Mouse (Mus musculus) forebrain, embryonic 11.5 days (tissue): ENCODE measurements around the gene Ucma. TPM values are rescaled to one million over a fixed set of nuclear protein-coding genes. Genes with fewer than 3 reads are reported as not detected.

Source experiments
- ATAC-seq: fragments of 200-750 bp; cut with Nextera tagmentation; replicated peaks from 2 replicates; pipeline ENCODE4 v1.8.0; 2017; ENCODE audit warnings: moderate TSS enrichment; ENCODE audit not compliant: low FRiP score
- DNase-seq: peaks from one replicate; pipeline ENCODE4 v3.0.0-alpha.2; 2017; ENCODE audit warnings: low spot score
- H3K27ac ChIP-seq: fragments of 300-500 bp; sonication (generic); 2 replicates; pipeline ENCODE4 v1.5.1; 2014; ENCODE audit warnings: low read depth, low read length
- H3K27me3 ChIP-seq: fragments of 300-500 bp; sonication (generic); 2 replicates; pipeline ENCODE4 v1.6.1; 2014; ENCODE audit warnings: mild to moderate bottlenecking, low read length, mixed read lengths; ENCODE audit not compliant: control insufficient read depth, insufficient read depth
- H3K36me3 ChIP-seq: fragments of 300-500 bp; sonication (generic); 2 replicates; pipeline ENCODE4 v1.6.1; 2014; ENCODE audit warnings: mild to moderate bottlenecking, low read length, moderate library complexity, mixed read lengths; ENCODE audit not compliant: control insufficient read depth, insufficient read depth
- H3K4me1 ChIP-seq: fragments of 300-500 bp; sonication (generic); replicated peaks from 2 replicates; pipeline ENCODE4 v1.6.1; 2014; ENCODE audit warnings: low read length, mixed read lengths; ENCODE audit not compliant: control insufficient read depth, insufficient read depth
- H3K4me2 ChIP-seq: fragments of 300-500 bp; sonication (generic); 2 replicates; pipeline ENCODE4 v1.6.1; 2014; ENCODE audit warnings: low read depth, mild to moderate bottlenecking, low read length, moderate library complexity, mixed read lengths; ENCODE audit not compliant: severe bottlenecking
- H3K4me3 ChIP-seq: fragments of 300-500 bp; sonication (generic); 2 replicates; pipeline ENCODE4 v1.5.1; 2014; ENCODE audit warnings: low read depth, low read length
- H3K9ac ChIP-seq: fragments of 300-500 bp; sonication (generic); 2 replicates; pipeline ENCODE4 v1.6.1; 2014; ENCODE audit warnings: low read length
- H3K9me3 ChIP-seq: fragments of 300-500 bp; sonication (generic); 2 replicates; pipeline ENCODE4 v1.6.1; 2016; ENCODE audit warnings: low read length, mixed read lengths; ENCODE audit not compliant: control insufficient read depth
- WGBS: fragments of 180-500 bp; shearing (Covaris S2); extraction: QIAGEN DNeasy Blood & Tissue Kit; methylation state at CpG from one replicate; pipeline ENCODE4 v1.1.7; 2014; 5-methylcytosine and 5-hydroxymethylcytosine counted together
- polyA plus RNA-seq: library from polyadenylated mRNA; unstranded; fragments of >200 nt; fragmentation: Nextera tagmentation; extraction: Ambion mirVana; gene quantifications from 2 replicates; pipeline ENCODE4 v1.2.1, GENCODE M21; 2014

Gene Ucma
- polyA plus RNA-seq, 1 experiment from 2014 or later: 0.61 TPM

- no peak for DNase-seq
- no peak for ATAC-seq
- no peaks in the 10 kb centered on the region for H3K9me3 ChIP-seq
- no peak overlapping the region for H3K27ac ChIP-seq
- WGBS: 93% methylated on average over 12 of the region's 12 CpGs
- H3K4me2 ChIP-seq: no peak overlapping the region
- no peaks in the 10 kb centered on the region for H3K4me1 ChIP-seq
- H3K9ac ChIP-seq: no peak overlapping the region
- no peak overlapping the region for H3K4me3 ChIP-seq
- no peaks in the 10 kb centered on the region for H3K36me3 ChIP-seq
- no peaks in the 10 kb centered on the region for H3K27me3 ChIP-seq
Measured at GRCm38 (mm10) chr2:4958039-4958438, 17.9 kb upstream of the Ucma start.

- DNase-seq (no peak), ATAC-seq (no peak)
- H3K27ac ChIP-seq: no peak overlapping the region
- whole genome bisulfite sequencing: 94% methylated on average over 2 of the region's 2 CpGs
- no peak overlapping the region for H3K4me3 ChIP-seq
- no peak overlapping the region for H3K4me2 ChIP-seq
- H3K9me3 ChIP-seq: no peaks in the 10 kb centered on the region
- no peaks in the 10 kb centered on the region for H3K36me3 ChIP-seq
- no peaks in the 10 kb centered on the region for H3K27me3 ChIP-seq
- H3K4me1 ChIP-seq: no peaks in the 10 kb centered on the region
- no peak overlapping the region for H3K9ac ChIP-seq
Measured at GRCm38 (mm10) chr2:4967806-4968205, 8.1 kb upstream of the Ucma start.

- no peak overlapping the region for H3K4me3 ChIP-seq
- no peak overlapping the region for H3K4me2 ChIP-seq
- H3K27ac ChIP-seq: no peak overlapping the region
- H3K9me3 ChIP-seq: no peaks in the 10 kb centered on the region
- WGBS: 90% methylated on average over 1 of the region's 2 CpGs
- DNase-seq (no peak), ATAC-seq (no peak)
- no peaks in the 10 kb centered on the region for H3K4me1 ChIP-seq
- H3K36me3 ChIP-seq: no peaks in the 10 kb centered on the region
- H3K9ac ChIP-seq: no peak overlapping the region
- H3K27me3 ChIP-seq: no peaks in the 10 kb centered on the region
Measured at GRCm38 (mm10) chr2:4969083-4969482, 6.8 kb upstream of the Ucma start.

GRCm38 (mm10) chr2:4978091-4978490 lies 2.2 kb downstream of the Ucma start:
- no peaks in the 10 kb centered on the region for H3K27me3 ChIP-seq
- no peak for ATAC-seq
- no peak overlapping the region for H3K27ac ChIP-seq
- no peak overlapping the region for H3K4me2 ChIP-seq
- H3K9ac ChIP-seq: no peak overlapping the region
- H3K36me3 ChIP-seq: no peaks in the 10 kb centered on the region
- DNase-seq: no peak
- 0 out of 2 replicates have a peak, but pooled peaks cover 2% of the 10 kb centered on the region for H3K4me1 ChIP-seq
- WGBS: 10% methylated on average over 8 of the region's 8 CpGs
- H3K4me3 ChIP-seq: no peak overlapping the region
- no peaks in the 10 kb centered on the region for H3K9me3 ChIP-seq

- no peaks in the 10 kb centered on the region for H3K4me1 ChIP-seq
- DNase-seq (no peak), ATAC-seq (no peak)
- H3K9me3 ChIP-seq: no peaks in the 10 kb centered on the region
- H3K4me3 ChIP-seq: no peak overlapping the region
- H3K4me2 ChIP-seq: no peak overlapping the region
- no peaks in the 10 kb centered on the region for H3K36me3 ChIP-seq
- no peak overlapping the region for H3K9ac ChIP-seq
- no peak overlapping the region for H3K27ac ChIP-seq
- H3K27me3 ChIP-seq: no peaks in the 10 kb centered on the region
- 18% methylated on average over 5 of the region's 5 CpGs for WGBS
Measured at GRCm38 (mm10) chr2:4983987-4984386, 8.1 kb downstream of the Ucma start.

- ATAC-seq (no peak), DNase-seq (no peak)
- Histone ChIP-seq H3K9ac (no peak overlapping the region), H3K27me3 (no peaks in the 10 kb centered on the region), H3K4me1 (no peaks in the 10 kb centered on the region), H3K27ac (no peak overlapping the region), H3K4me3 (no peak overlapping the region), H3K36me3 (peaks cover under 1% of the 10 kb centered on the region; the same call in 1 of the 2 replicates), H3K4me2 (no peak overlapping the region), H3K9me3 (no peaks in the 10 kb centered on the region)
- 77% methylated on average over 6 of the region's 6 CpGs for WGBS
Measured at GRCm38 (mm10) chr2:4985000-4985399, 9.1 kb downstream of the Ucma start.

- Histone ChIP-seq H3K4me2 (no peak overlapping the region), H3K4me1 (no peaks in the 10 kb centered on the region), H3K27me3 (no peaks in the 10 kb centered on the region), H3K27ac (no peak overlapping the region), H3K4me3 (no peak overlapping the region), H3K9me3 (no peaks in the 10 kb centered on the region), H3K36me3 (peaks cover 4% of the 10 kb centered on the region; the same call in 1 of the 2 replicates), H3K9ac (no peak overlapping the region)
- DNase-seq (no peak), ATAC-seq (no peak)
- 89% methylated on average over 4 of the region's 4 CpGs for WGBS
Measured at GRCm38 (mm10) chr2:4986798-4987197, 10.9 kb downstream of the Ucma start.

GRCm38 (mm10) chr2:4987388-4988180 lies 11.7 kb downstream of the Ucma start:
- H3K27me3 ChIP-seq: no peaks in the 10 kb centered on the region
- H3K4me2 ChIP-seq: no peak overlapping the region
- no peaks in the 10 kb centered on the region for H3K4me1 ChIP-seq
- no peak overlapping the region for H3K27ac ChIP-seq
- H3K36me3 ChIP-seq: peaks cover 4% of the 10 kb centered on the region; the same call in 1 of the 2 replicates
- 86% methylated on average over 8 of the region's 8 CpGs for WGBS
- no peak overlapping the region for H3K9ac ChIP-seq
- no peak for DNase-seq
- H3K9me3 ChIP-seq: no peaks in the 10 kb centered on the region
- no peak overlapping the region for H3K4me3 ChIP-seq
- ATAC-seq: no peak
